Mouse (Mus musculus) layer of hippocampus, adult 18-20 months (tissue): ENCODE results near the gene Gm6164. TPM values are rescaled to one million over a fixed set of nuclear protein-coding genes. Genes with fewer than 3 reads are reported as not detected.
"Not testable (repeated sequence)": the region's sequence is repeated elsewhere in the genome, so short reads cannot be mapped to it uniquely, and the experiment has no call there.

Experiments used
- DNase-seq, 2 experiments: peaks; one replicate each; pipeline ENCODE4 v3.0.0; 2022; ENCODE audit warnings: low spot score in 2 of 2
- long read RNA-seq: library from polyadenylated mRNA; stranded (forward); transcript quantifications from one replicate; pipeline ENCODE4 v2.0.0, GENCODE M21; 2021
- total RNA-seq, 2 experiments: library from RNA; stranded (reverse); gene quantifications; 2 replicates each; pipeline ENCODE4 v1.2.3; 2021

Gm6164 gene
- total RNA-seq, result not detected
- long read RNA-seq, result 0 reads

- DNase-seq, result not testable (repeated sequence)
Measured at GRCm38 (mm10) chr7:20205507-20205906, at the start of gene Gm6164. Gene Gm6164, minus strand, starts transcription at chr7:20205607.

GRCm38 (mm10) chr7:20233728-20234127, 28.3 kb upstream of the Gm6164 start, which contains the start of gene Gm4498:
Gene Gm4498, minus strand, starts transcription at chr7:20233828.
- DNase-seq, result not testable (repeated sequence)

GRCm38 (mm10) chr7:20193410-20193809, 12.0 kb downstream of the Gm6164 start, which contains the start of gene Vmn1r95:
Gene Vmn1r95, plus strand, starts transcription at chr7:20193710.
- not testable (repeated sequence) for DNase-seq

GRCm38 (mm10) chr7:20168277-20168676, 37.1 kb downstream of the Gm6164 start, which contains the start of gene Vmn1r94:
Gene Vmn1r94, minus strand, starts transcription at chr7:20168377.
- DNase-seq, result not testable (repeated sequence)

Other genes starting within 250 kb of the Gm6164 start
- not detected for gene Ceacam20, start 240.2 kb downstream of the Gm6164 start, total RNA-seq
- gene Nlrp9b, start 214.1 kb downstream of the Gm6164 start, total RNA-seq, result not detected
- not detected for gene Vmn1r91, start 105.9 kb downstream of the Gm6164 start, total RNA-seq
- gene Gm16442, start 83.0 kb downstream of the Gm6164 start, total RNA-seq, result not detected
- not detected for gene Vmn1r93, start 66.5 kb downstream of the Gm6164 start, total RNA-seq
- gene Vmn1r94, start 37.2 kb downstream of the Gm6164 start, total RNA-seq, result not detected
- not detected for gene Vmn1r95, start 11.9 kb downstream of the Gm6164 start, total RNA-seq
- not detected for gene Gm4498, start 28.2 kb upstream of the Gm6164 start, total RNA-seq
- gene Gm5890, start 57.2 kb upstream of the Gm6164 start, total RNA-seq, result not detected
- not detected for gene Gm4133, start 128.5 kb upstream of the Gm6164 start, total RNA-seq
- not detected for gene Gm5728, start 169.8 kb upstream of the Gm6164 start, total RNA-seq
- gene Vmn1r100, start 212.3 kb upstream of the Gm6164 start, total RNA-seq, result not detected
- gene Vmn1r101, start 237.0 kb upstream of the Gm6164 start, total RNA-seq, result not detected